Mouse (Mus musculus) kidney, adult 9 months (tissue): ENCODE results near the gene Eml5.
A peak's percentile ranks its signal among the peaks of the same experiment; 100 is the strongest.

Source experiments
- DNase-seq: peaks from one replicate; pipeline ENCODE4 v3.0.0; 2022

Eml5 gene

DNA sequence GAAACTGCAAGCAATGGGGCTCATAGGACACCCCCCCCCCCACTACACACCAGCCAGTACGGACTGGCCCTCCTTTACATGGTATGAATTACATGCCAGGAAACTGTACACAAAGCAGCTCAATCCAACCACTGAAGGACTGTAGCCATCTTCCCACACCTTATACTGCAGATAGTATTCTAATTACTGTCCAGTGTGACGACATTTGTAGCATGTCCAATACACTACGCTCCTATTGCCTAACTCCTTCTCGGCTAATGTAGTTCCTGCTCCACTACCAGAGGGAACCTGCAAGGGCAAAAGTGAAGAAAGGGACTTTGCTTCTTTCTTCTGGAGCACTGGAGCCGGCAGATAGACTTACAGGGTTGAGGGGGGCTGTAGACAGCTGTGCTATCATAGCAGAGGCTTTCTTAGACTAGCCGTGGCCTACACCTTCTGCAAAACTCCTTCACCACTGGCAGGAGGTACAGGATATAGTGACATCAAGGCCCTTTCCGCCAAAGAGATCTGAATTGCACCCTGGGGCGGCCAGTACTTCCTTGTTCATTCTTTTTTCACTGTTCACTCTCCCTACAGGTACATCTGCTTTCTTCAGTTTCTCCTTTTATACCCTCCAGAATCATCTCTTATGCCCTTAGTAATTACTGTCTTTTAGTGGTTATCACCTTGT is 68.2 kb downstream of the Eml5 start:
- DNase-seq: peak; percentile 18

- DNase-seq: no peak
Observed at GRCm38 (mm10) chr12:98831122-98831521, 70.2 kb downstream of the Eml5 start.

DNA sequence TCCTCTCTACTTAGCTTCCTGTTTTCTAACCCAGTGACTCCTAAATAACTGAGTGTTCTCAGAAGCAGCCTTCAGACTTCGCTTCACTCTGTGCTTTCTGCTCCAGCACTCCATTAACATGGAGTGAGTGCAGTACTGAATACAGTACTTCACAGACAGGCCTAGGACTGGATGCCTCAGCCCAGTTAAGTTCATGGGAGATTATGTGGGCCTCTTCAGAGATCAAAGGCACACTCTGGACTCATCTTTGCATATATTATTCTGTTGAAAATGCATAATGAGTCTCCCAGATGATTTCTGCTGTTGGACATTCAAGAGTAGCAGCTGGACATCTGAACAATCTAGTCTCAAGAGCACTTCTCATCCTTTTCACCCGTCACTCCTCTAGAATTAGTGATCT is 80.5 kb downstream of the Eml5 start:
- DNase-seq: no peak

DNA sequence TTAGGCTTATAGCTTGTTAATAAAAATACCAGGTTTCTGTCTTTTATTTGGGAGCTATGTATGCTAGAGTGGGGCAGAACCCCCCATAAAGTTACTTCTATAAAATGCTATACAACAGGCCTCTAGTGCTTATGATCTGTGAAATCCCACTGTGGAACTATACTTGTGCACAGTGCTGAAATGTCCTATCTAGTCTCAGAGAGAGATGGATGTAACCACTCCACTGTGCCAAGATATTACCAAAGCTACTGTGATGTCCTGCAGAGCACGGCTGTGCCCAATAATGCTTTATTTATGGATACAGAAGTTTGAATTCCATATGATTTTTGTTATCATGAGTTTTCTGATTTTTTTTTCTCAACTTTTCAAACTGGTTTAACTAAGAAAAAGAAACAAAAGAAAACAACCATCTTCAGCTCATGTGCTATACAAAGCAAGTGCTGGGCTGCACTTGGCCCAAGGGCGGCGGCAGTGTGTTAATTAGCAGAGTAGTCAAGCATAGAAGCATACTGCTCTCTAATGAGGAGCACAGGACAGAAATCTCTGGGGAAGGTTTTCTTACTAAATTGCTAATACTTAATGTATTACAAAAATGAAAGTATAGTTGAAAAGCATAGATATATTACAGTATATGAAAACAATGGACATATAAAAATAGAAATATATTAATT is 97.1 kb downstream of the Eml5 start:
- no peak for DNase-seq

GRCm38 (mm10) chr12:98802245-98802644 is 99.0 kb downstream of the Eml5 start:
- DNase-seq: no peak

DNA sequence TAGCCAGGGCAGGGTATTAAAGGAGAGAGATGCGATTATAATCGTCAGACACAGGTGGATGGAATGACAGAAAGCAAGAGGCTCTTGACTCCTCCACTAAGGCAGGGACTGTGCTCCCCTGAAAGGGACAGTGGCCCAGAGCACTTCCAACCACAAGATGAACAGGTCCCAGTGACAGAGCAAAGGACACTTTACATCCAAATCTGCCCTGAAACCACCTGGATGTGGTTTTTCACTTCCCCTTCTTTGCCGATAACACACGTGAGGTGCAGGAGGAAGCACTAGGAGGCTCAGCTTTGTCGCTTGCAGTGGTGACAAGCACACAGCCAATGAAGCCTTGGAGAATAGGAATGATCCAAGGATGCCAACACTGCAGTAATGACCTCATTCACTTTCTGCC is 101.0 kb downstream of the Eml5 start:
- DNase-seq: no peak

- no peak for DNase-seq
Observed at GRCm38 (mm10) chr12:98795731-98796318, 105.5 kb downstream of the Eml5 start.

DNA sequence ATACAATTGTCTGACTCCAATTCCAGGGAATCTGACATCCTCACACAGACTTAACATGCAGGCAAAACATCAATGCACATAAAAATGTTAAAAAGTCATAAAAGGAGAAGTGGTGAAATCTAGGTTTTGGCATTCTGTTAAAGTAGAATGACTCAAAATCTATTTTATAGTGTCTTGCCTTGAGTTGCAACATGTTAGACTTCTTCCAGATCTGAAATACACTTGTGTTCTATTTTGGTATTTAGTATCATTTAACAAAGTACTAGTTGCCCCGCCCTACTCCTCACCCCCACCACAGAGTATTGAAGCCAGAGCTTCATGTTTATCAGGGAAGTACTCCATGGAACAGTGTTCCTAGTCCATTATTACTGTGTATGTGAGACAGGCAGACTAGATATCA is 117.0 kb downstream of the Eml5 start:
- no peak for DNase-seq

GRCm38 (mm10) chr12:98779148-98779547 is 122.1 kb downstream of the Eml5 start:
- peak; percentile 34 for DNase-seq

GRCm38 (mm10) chr12:98777509-98777908 is 123.8 kb downstream of the Eml5 start:
- DNase-seq: no peak

DNA sequence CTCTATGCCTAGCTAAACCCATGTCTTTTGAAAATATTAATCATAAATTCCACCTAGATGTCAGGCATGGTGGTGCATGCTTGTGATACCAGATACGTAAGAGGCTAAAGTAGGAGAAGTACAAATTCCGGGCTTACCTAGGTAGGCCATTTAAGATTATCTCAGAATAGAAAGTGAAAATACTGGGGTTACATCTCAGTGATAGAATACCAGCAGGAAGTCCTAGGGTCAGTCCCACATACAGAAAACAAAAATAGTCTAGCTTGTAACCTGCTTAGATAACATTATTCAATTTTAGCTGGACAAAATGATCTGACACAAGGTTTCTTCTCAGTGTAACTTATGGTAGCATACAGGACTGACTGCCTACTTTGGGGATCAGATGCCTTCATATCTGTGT is 135.0 kb downstream of the Eml5 start:
- no peak for DNase-seq

DNA sequence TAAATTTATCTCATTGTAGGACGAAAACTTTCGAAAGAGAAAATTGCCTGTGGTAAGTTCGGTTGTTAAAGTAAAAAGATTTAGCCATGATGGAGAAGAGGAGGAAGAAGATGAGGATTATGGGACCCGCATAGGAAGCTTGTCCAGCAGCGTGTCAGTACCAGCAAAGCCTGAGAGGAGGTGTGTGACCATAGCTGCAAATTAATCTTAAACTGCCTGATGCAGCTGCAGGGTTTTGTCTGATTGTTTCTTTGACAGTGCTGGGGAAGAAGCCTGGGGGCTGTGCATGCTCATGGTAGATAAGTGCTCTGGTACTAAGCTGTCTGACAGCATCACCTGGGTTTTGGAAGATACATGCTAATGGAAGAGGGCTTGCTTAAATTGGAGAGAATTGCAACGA is 141.6 kb downstream of the Eml5 start:
- DNase-seq: no peak

GRCm38 (mm10) chr12:98757636-98758035 is 143.6 kb downstream of the Eml5 start:
- DNase-seq: no peak

DNA sequence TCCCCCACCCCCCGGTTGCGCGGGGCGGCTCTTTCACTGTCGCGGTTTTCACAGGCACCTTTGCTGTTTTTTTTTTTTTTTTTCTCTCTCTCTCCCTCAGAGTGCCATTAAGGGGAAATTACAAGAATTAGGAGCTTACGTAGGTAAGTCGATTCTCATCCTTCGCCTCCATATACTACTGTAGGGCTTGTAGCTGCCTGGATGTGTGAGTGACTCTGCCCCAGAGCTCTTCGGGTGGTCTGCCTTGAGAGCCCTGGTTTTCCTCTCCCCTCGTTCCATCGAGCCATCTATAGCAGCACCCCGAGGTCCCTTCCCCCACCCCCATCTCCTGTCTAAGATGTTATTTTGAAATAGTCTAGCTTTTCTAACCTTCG is 153.9 kb downstream of the Eml5 start:
- no peak for DNase-seq

DNA sequence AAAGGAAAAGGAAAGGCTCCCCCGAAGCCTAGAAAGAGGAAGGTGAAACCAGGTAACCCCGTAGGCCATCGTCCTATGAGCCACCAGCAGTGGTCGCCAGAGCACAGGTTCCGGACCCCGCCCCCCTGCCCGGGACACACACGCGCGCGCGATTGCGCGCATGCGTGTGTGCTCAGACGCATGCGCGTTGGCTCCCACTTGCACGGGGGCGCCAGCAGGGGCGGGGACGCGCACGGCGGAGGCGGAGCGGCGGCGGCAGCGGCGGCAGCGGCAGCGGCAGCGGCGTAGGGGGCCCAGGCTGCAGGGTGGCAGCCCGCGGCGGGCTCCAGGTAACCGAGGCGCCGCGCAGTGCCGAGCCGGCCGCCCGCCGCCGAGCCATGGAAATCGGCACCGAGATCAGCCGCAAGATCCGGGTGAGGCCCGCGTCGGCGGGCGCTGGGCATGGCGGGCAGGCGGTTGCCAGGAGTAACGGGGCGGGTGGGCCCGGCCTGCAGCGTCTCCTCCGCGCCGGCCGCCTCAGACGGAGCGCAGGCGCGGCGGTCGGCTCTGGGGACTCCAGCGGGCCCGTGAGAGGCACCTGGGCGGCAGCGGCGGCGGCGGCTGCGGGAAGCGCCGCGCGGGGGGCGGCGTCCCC is 154.4 kb downstream of the Eml5 start, which contains the start of gene Zc3h14:
Gene Zc3h14, plus strand, starts transcription at position 219 of the 634 bp plus-strand sequence.
- peak; percentile 93 for DNase-seq

GRCm38 (mm10) chr12:98746131-98746530 is 155.2 kb downstream of the Eml5 start:
- DNase-seq: peak; percentile 84

DNA sequence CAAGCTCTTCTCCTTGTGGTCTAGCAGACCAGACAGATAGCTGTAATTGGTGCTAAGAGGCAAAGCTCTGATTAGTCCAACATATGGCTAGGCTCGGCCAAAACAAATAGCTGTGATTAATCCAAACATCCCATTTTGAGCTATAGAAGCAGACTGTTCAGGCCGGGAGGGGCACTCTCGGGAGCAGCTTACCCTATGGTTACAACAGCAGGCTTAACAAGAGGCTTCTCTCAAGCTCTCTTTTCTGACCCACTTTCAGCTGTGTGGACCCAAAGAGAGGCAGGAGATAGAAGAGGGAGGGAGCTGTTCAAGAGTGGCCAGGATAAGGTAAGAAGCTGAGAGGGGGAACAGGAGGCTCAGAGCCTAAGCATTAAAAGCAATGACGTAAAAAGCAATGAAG is 155.7 kb downstream of the Eml5 start:
- DNase-seq: no peak

DNA sequence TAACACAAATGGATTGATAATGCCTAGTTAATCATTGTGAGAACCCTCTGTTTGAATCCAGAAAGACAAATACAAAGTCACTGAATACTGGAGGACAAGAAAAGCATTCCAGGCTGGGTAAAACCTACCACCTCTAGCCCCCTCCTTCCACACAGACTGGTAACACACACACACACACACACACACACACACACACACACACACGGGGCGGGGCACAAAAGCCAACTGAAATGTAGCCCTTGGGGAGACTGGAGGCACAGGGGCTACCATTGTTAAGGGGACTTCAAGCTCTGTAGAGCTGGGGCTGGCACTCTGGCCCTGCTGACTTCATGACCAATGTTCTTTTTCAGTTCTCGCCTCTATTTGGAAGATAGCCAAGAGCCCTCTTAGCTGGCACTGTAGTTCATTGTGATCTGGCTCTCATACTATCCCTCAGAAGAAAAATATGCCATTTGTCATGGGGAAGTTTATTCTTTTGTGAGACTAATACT is 160.2 kb downstream of the Eml5 start:
- DNase-seq: no peak

DNA sequence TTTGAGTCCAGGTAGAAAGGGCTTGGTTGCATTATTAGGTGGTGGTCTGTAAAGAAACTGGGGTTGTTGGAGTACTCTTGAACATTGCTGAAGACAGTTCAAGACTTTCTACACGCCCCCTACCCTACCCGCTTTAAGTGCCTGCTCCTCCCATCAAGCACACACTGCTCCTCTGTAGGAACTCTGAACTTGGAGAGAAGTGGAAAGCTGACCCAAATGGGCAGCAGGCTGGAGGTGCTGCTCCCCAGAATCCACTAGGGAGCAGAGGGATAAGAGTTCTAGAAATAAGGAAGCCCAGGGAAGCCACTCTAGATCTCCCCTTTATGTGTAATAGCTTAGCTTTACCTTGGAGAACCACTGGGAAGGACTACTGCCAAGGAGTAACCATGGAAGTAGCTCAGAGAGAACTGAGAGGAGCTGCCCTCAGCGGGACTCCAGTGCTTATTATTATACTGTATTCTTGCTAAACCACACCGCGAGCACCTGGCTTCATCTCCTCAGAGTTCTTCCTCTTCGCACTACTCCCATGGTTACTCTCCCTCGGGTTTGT is 163.4 kb downstream of the Eml5 start:
- no peak for DNase-seq

GRCm38 (mm10) chr12:98736951-98737800 is 164.1 kb downstream of the Eml5 start, which contains the start of gene Ptpn21:
Ptpn21 (minus strand) TSS chr12:98737405.
- peak; percentile 64 for DNase-seq
